Mouse (Mus musculus) lung, adult 2 months (tissue): ENCODE measurements around the gene Lrrc10b.

Experiments used
- CTCF ChIP-seq: fragments of 200-500 bp; IDR thresholded peaks from 2 replicates; pipeline ENCODE4 v1.5.1; 2011; ENCODE audit warnings: mild to moderate bottlenecking, low read length, control low read depth; ENCODE audit not compliant: insufficient read depth
- POLR2A ChIP-seq: fragments of 200-500 bp; IDR thresholded peaks from 2 replicates; pipeline ENCODE4 v1.6.1; 2011; ENCODE audit warnings: low read depth, mild to moderate bottlenecking, control low read depth, low read length, borderline replicate concordance; ENCODE audit errors: extremely low read depth

DNA sequence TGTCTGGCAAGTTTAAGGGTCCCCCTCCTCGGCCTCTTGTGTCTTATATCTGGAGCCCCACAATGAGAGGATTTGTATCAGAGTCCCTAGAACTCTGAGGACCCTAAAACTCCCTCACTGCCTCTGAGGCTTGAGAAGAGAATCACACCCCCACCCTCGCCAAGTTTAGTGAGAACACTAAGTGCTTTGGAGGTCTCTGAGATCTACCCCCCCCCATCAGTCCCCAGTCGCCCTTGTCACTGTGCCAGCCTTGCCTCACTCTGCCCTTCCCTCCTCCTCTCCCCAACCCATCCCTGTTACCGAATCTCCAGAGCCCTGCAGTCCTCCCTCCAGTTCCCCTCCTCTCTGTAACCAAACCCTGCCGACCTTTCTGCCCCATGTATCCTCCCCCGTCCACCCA is 30.5 kb downstream of the Lrrc10b start:
- TF ChIP-seq CTCF: no peak
- no peak for TF ChIP-seq POLR2A
